Mouse (Mus musculus) heart, embryonic 13.5 days (tissue): ENCODE measurements around the gene Prdm9. TPM values are rescaled to one million over a fixed set of nuclear protein-coding genes. Genes with fewer than 3 reads are reported as not detected.

Experiments
- ATAC-seq: fragments of 200-750 bp; cut with Nextera tagmentation; 2 replicates; pipeline ENCODE4 v1.8.0; 2017; ENCODE audit warnings: moderate TSS enrichment; ENCODE audit not compliant: insufficient number of reproducible peaks, low FRiP score, low TSS enrichment; ENCODE audit errors: extremely low read depth
- H3K27ac ChIP-seq: fragments of 300-500 bp; sonication (generic); replicated peaks from 2 replicates; pipeline ENCODE4 v1.5.1; 2015; ENCODE audit warnings: moderate library complexity, mild to moderate bottlenecking, inconsistent platforms
- H3K27me3 ChIP-seq: fragments of 300-500 bp; sonication (generic); replicated peaks from 2 replicates; pipeline ENCODE4 v1.6.1; 2015; ENCODE audit warnings: mild to moderate bottlenecking, inconsistent platforms
- H3K36me3 ChIP-seq: fragments of 300-500 bp; sonication (generic); 2 replicates; pipeline ENCODE4 v1.6.1; 2015; ENCODE audit warnings: mild to moderate bottlenecking, inconsistent platforms
- H3K4me1 ChIP-seq: fragments of 300-500 bp; sonication (generic); 2 replicates; pipeline ENCODE4 v1.6.1; 2015; ENCODE audit warnings: inconsistent platforms
- H3K4me2 ChIP-seq: fragments of 300-500 bp; sonication (generic); 2 replicates; pipeline ENCODE4 v1.6.1; 2015; ENCODE audit warnings: inconsistent platforms, mild to moderate bottlenecking, moderate library complexity
- H3K4me3 ChIP-seq: fragments of 300-500 bp; sonication (generic); 2 replicates; pipeline ENCODE4 v1.5.1; 2015; ENCODE audit warnings: moderate library complexity, mild to moderate bottlenecking, inconsistent platforms
- H3K9ac ChIP-seq: fragments of 300-500 bp; sonication (generic); 2 replicates; pipeline ENCODE4 v1.6.1; 2015; ENCODE audit warnings: inconsistent platforms, mild to moderate bottlenecking, moderate library complexity
- H3K9me3 ChIP-seq: fragments of 300-500 bp; sonication (generic); 2 replicates; pipeline ENCODE4 v1.6.1; 2016; ENCODE audit warnings: inconsistent platforms
- WGBS: fragments of 180-500 bp; shearing (Covaris S2); methylation state at CpG from one replicate; pipeline ENCODE4 v1.1.7; 2015; ENCODE audit warnings: mixed read lengths; 5-methylcytosine and 5-hydroxymethylcytosine counted together
- polyA plus RNA-seq: library from polyadenylated mRNA; unstranded; fragments of >200 nt; fragmentation: Nextera tagmentation; extraction: Ambion mirVana; gene quantifications from 2 replicates; pipeline ENCODE4 v1.2.1, GENCODE M21; 2015

The Prdm9 gene
- 1.2 and 1.7 TPM in 2 replicates for polyA plus RNA-seq

GRCm38 (mm10) chr17:15564014-15564927 is at the start of gene Prdm9:
Prdm9 (minus strand) TSS chr17:15564354.
- Histone ChIP-seq H3K27ac (peak within 1 kb of the TSS; percentile 96), H3K36me3 (no peaks in the 10 kb centered on the region), H3K4me2 (peak within 1 kb of the TSS; percentile 80), H3K9me3 (no peaks in the 10 kb centered on the region), H3K4me1 (peaks cover 9% of the 10 kb centered on the region), H3K4me3 (peak within 1 kb of the TSS; percentile 64), H3K27me3 (peaks cover 6% of the 10 kb centered on the region; the same call in 1 of the 2 replicates), H3K9ac (peak within 1 kb of the TSS; percentile 83)
- under 1% methylated on average over 43 of the region's 43 CpGs for whole genome bisulfite sequencing
- ATAC-seq: peak; percentile 99

GRCm38 (mm10) chr17:15599496-15599895 is 35.3 kb upstream of the Prdm9 start:
- no peaks in the 10 kb centered on the region for H3K27me3 ChIP-seq
- H3K4me3 ChIP-seq: no peak overlapping the region
- 89% methylated on average over 7 of the region's 11 CpGs for WGBS
- no peaks in the 10 kb centered on the region for H3K9me3 ChIP-seq
- H3K4me1 ChIP-seq: no peaks in the 10 kb centered on the region
- no peaks in the 10 kb centered on the region for H3K36me3 ChIP-seq
- H3K4me2 ChIP-seq: no peak overlapping the region
- no peak overlapping the region for H3K27ac ChIP-seq
- no peak overlapping the region for H3K9ac ChIP-seq
- ATAC-seq: no peak

GRCm38 (mm10) chr17:15591216-15591881 is 27.2 kb upstream of the Prdm9 start:
- no peak overlapping the region for H3K4me3 ChIP-seq
- H3K27ac ChIP-seq: no peak overlapping the region
- H3K36me3 ChIP-seq: no peaks in the 10 kb centered on the region
- ATAC-seq: no peak
- no peak overlapping the region for H3K9ac ChIP-seq
- H3K9me3 ChIP-seq: no peaks in the 10 kb centered on the region; the same call in 1 of the 2 replicates
- 77% methylated on average over 7 of the region's 7 CpGs for WGBS
- no peaks in the 10 kb centered on the region for H3K27me3 ChIP-seq
- H3K4me1 ChIP-seq: no peaks in the 10 kb centered on the region
- H3K4me2 ChIP-seq: no peak overlapping the region

- Histone ChIP-seq H3K9ac (no peak overlapping the region), H3K36me3 (no peaks in the 10 kb centered on the region), H3K4me1 (no peaks in the 10 kb centered on the region), H3K9me3 (no peaks in the 10 kb centered on the region), H3K4me2 (no peak overlapping the region), H3K4me3 (no peak overlapping the region), H3K27me3 (no peaks in the 10 kb centered on the region), H3K27ac (no peak overlapping the region)
- no peak for ATAC-seq
- WGBS: 68% methylated on average over 2 of the region's 2 CpGs
Measured at GRCm38 (mm10) chr17:15588116-15588515, 24.0 kb upstream of the Prdm9 start.

GRCm38 (mm10) chr17:15585691-15586090 is 21.5 kb upstream of the Prdm9 start:
- H3K4me1 ChIP-seq: no peaks in the 10 kb centered on the region
- no peak for ATAC-seq
- WGBS: 30% methylated on average over 4 of the region's 4 CpGs
- H3K4me3 ChIP-seq: no peak overlapping the region
- H3K36me3 ChIP-seq: no peaks in the 10 kb centered on the region
- H3K27me3 ChIP-seq: no peaks in the 10 kb centered on the region
- no peaks in the 10 kb centered on the region for H3K9me3 ChIP-seq
- H3K4me2 ChIP-seq: no peak overlapping the region
- no peak overlapping the region for H3K27ac ChIP-seq
- no peak overlapping the region for H3K9ac ChIP-seq

GRCm38 (mm10) chr17:15583071-15583470 is 18.9 kb upstream of the Prdm9 start:
- no peaks in the 10 kb centered on the region for H3K4me1 ChIP-seq
- no peak for ATAC-seq
- H3K4me3 ChIP-seq: no peak overlapping the region
- H3K36me3 ChIP-seq: no peaks in the 10 kb centered on the region
- 71% methylated on average over 7 of the region's 7 CpGs for WGBS
- no peak overlapping the region for H3K4me2 ChIP-seq
- peaks cover 1% of the 10 kb centered on the region; the same call in 1 of the 2 replicates for H3K27me3 ChIP-seq
- H3K9me3 ChIP-seq: no peaks in the 10 kb centered on the region
- no peak overlapping the region for H3K27ac ChIP-seq
- no peak overlapping the region for H3K9ac ChIP-seq

- no peak overlapping the region for H3K9ac ChIP-seq
Measured at GRCm38 (mm10) chr17:15580072-15580447, 15.9 kb upstream of the Prdm9 start.

GRCm38 (mm10) chr17:15579410-15580071 is 15.4 kb upstream of the Prdm9 start:
- no peak for ATAC-seq
- H3K9ac ChIP-seq: no peak overlapping the region
- peaks cover 8% of the 10 kb centered on the region for H3K27me3 ChIP-seq
- no peak overlapping the region for H3K4me3 ChIP-seq
- WGBS: 68% methylated on average over 7 of the region's 7 CpGs
- H3K36me3 ChIP-seq: no peaks in the 10 kb centered on the region
- H3K4me1 ChIP-seq: no peaks in the 10 kb centered on the region
- no peak overlapping the region for H3K4me2 ChIP-seq
- H3K9me3 ChIP-seq: no peaks in the 10 kb centered on the region
- H3K27ac ChIP-seq: no peak overlapping the region

More at GRCm38 (mm10) chr17:15580072-15580447, 15.9 kb upstream of the Prdm9 start:
- ATAC-seq: no peak
- Histone ChIP-seq H3K27me3 (peaks cover 8% of the 10 kb centered on the region), H3K9me3 (no peaks in the 10 kb centered on the region), H3K4me2 (no peak overlapping the region), H3K4me1 (no peaks in the 10 kb centered on the region), H3K36me3 (no peaks in the 10 kb centered on the region), H3K4me3 (no peak overlapping the region), H3K27ac (no peak overlapping the region)
- 86% methylated on average over 2 of the region's 2 CpGs for WGBS

GRCm38 (mm10) chr17:15577291-15577694 is 13.1 kb upstream of the Prdm9 start:
- Histone ChIP-seq H3K36me3 (no peaks in the 10 kb centered on the region), H3K9ac (peak overlapping the region; percentile 71), H3K27ac (no peak overlapping the region), H3K4me2 (peak overlapping the region; percentile 68), H3K9me3 (no peaks in the 10 kb centered on the region), H3K4me3 (peak overlapping the region; percentile 47), H3K4me1 (peaks cover 8% of the 10 kb centered on the region), H3K27me3 (peaks cover 8% of the 10 kb centered on the region)
- ATAC-seq: no peak
- 1% methylated on average over 30 of the region's 32 CpGs for WGBS

- Histone ChIP-seq H3K36me3 (no peaks in the 10 kb centered on the region), H3K9me3 (no peaks in the 10 kb centered on the region), H3K4me2 (no peak overlapping the region), H3K27me3 (peaks cover 8% of the 10 kb centered on the region), H3K9ac (no peak overlapping the region), H3K4me1 (peaks cover 8% of the 10 kb centered on the region), H3K4me3 (no peak overlapping the region), H3K27ac (no peak overlapping the region)
- no peak for ATAC-seq
- WGBS: 71% methylated on average over 1 of the region's 1 CpGs
Measured at GRCm38 (mm10) chr17:15575056-15575455, 10.9 kb upstream of the Prdm9 start.

- Histone ChIP-seq H3K4me3 (no peak overlapping the region), H3K9ac (no peak overlapping the region), H3K9me3 (no peaks in the 10 kb centered on the region), H3K27me3 (peaks cover 6% of the 10 kb centered on the region; the same call in 1 of the 2 replicates), H3K4me1 (peaks cover 9% of the 10 kb centered on the region), H3K36me3 (no peaks in the 10 kb centered on the region), H3K27ac (no peak overlapping the region), H3K4me2 (no peak overlapping the region)
- no peak for ATAC-seq
- 72% methylated on average over 5 of the region's 5 CpGs for WGBS
Measured at GRCm38 (mm10) chr17:15566908-15567307, 2.8 kb upstream of the Prdm9 start.
